Mouse (Mus musculus) lung, postnatal 0 days (tissue): ENCODE results near the gene Egfem1.

ENCODE experiments used
- CTCF ChIP-seq: IDR thresholded peaks from 2 replicates; pipeline ENCODE4 v1.5.1; 2016; ENCODE audit warnings: antibody characterized with exemption, mild to moderate bottlenecking
- EP300 ChIP-seq: IDR thresholded peaks from 2 replicates; pipeline ENCODE4 v1.6.1; 2016; ENCODE audit warnings: antibody characterized with exemption, mild to moderate bottlenecking, control low read depth

- TF ChIP-seq CTCF (no peak), EP300 (no peak)
Measured at GRCm38 (mm10) chr3:29081517-29081916, 306 bp upstream of the Egfem1 start.
